Mouse (Mus musculus): Measurements from ENCODE around the gene Ednra. TPM values are rescaled to one million over a fixed set of nuclear protein-coding genes. Genes with fewer than 3 reads are reported as not detected.

The Ednra gene
- 22.0 TPM for polyA plus RNA-seq (2014; fragmentation: Illumina TruSeq; extraction: RNeasy Lipid Tissue Mini Kit (QIAGEN cat#74804); ENCODE audit: insufficient read depth, low read depth, low replicate concordance)

DNA sequence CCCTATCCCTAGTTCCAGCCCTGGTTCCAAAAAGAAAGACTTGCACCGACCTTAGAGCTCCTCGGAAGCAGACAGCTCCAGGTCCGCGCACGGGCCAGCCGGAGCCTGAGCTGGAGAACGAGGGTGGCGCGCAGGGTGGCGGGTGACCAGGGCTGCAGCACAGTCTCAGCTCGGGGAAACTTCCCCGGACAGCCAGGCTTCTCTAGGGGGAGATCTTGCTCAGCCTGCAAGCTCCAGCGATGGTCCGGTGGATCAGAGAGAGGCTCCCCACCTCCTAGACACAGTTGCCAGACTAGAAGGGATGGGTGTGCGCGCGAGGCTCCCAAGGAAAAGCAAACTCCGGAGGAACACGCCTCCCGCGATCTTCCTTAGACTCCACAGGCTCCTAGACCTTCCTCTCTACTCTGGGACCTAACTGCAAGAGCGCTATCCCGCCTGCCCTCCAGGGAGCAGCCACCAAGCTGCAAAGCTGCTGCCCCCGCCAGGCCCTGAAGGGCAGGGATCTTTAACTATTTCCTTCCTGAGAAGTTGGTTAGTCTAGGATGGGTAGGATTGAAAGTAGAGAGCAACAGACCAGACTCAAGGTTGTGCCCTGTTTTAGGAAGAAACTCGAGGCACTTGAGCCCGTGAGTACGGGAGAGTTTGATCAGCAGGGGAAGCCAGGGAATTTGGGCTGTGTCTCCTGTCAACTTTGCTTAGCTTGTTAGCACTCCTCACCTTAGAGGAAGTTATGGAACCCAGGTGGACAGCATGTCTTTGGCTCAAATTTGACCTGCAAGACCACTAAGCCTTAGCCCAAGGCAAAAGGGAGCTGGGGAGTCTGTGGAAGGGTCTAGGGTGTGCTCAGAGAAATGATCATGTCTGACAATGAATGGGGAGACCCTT is at the start of gene Ednra:
TSS of gene Ednra (minus strand) at position 419 of the 885 bp plus-strand sequence.

Other genes starting within 250 kb of the Ednra start
- gene Arhgap10, start 206.5 kb downstream of the Ednra start, polyA plus RNA-seq (2014; fragmentation: Illumina TruSeq; extraction: RNeasy Lipid Tissue Mini Kit (QIAGEN cat#74804); ENCODE audit: insufficient read depth, low read depth, low replicate concordance) = 7.7 TPM
- 8.7 TPM for gene Prmt9, start 175.1 kb downstream of the Ednra start, polyA plus RNA-seq (2014; fragmentation: Illumina TruSeq; extraction: RNeasy Lipid Tissue Mini Kit (QIAGEN cat#74804); ENCODE audit: insufficient read depth, low read depth, low replicate concordance)
- gene Tmem184c, start 113.8 kb downstream of the Ednra start, polyA plus RNA-seq (2014; fragmentation: Illumina TruSeq; extraction: RNeasy Lipid Tissue Mini Kit (QIAGEN cat#74804); ENCODE audit: insufficient read depth, low read depth, low replicate concordance) = 7.4 TPM

Measured in lung, adult 10 weeks (tissue).